Mouse (Mus musculus): ENCODE results near the gene Sesn3. TPM values are rescaled to one million over a fixed set of nuclear protein-coding genes. Genes with fewer than 3 reads are reported as not detected.
A peak's percentile ranks its signal among the peaks of the same experiment; 100 is the strongest.

The Sesn3 gene
- polyA plus RNA-seq, 1 experiment from 2014 or later = 28.5 TPM

DNA sequence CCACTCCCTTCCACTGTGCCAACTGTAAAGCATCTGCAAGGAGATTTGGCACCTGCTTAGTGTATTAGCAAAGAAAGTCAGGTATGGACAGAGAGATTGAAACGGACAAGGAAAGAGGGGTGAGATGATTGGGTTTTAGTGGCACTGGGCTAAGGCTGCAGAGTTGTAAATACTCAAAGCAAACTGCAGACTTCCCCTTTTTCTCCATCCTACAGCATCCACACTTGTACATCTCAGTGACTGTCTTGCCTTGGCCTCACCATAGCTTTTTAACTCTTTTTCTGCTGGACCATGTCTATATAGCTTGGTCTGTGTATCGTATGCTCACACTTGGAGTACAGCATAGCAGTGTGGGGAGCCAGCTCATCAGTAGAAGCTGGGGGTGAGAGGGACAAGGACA lies 75.9 kb downstream of the Sesn3 start:
- WGBS = 76% methylated on average over 2 of the region's 2 CpGs
- no peak overlapping the region for H3K27ac ChIP-seq (replicated peaks; ENCODE audit: low read depth, low read length)
- H3K9ac ChIP-seq (replicated peaks; ENCODE audit: low read length) = no peak overlapping the region
- no peak for DNase-seq
- no peaks in the 10 kb centered on the region for H3K9me3 ChIP-seq (ENCODE audit: control insufficient read depth, low read length)
- ATAC-seq (ENCODE audit: low FRiP score, low TSS enrichment) = no peak
- H3K4me3 ChIP-seq (replicated peaks; ENCODE audit: low read depth, low read length) = no peak overlapping the region
- H3K27me3 ChIP-seq (ENCODE audit: control insufficient read depth, insufficient read depth, low read length) = no peaks in the 10 kb centered on the region
- H3K36me3 ChIP-seq (ENCODE audit: control insufficient read depth, insufficient read depth, low read length) = no peaks in the 10 kb centered on the region
- H3K4me1 ChIP-seq (ENCODE audit: control insufficient read depth, insufficient read depth, low read length) = no peaks in the 10 kb centered on the region
- H3K4me2 ChIP-seq (ENCODE audit: low read length) = no peak overlapping the region

DNA sequence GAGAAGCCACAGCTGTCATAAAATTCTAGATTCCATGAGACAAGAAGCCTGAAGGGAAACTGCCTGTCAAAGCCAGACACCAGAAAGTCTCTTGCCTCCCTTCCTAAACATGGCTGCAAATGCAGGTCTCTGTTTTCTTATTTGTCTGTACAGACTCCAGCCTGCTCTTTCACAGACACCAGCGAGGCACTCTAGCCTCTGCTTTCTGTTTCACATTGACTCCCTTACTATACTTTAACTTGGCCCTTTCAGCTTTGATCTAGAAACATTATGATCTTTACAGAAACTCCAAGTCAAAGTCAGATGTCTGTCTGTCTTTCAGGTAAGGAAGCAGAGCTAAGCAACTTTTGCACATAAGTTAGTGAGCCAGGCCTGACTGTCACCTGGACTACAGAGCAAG lies 77.5 kb downstream of the Sesn3 start:
- Histone ChIP-seq H3K4me1 (ENCODE audit: control insufficient read depth, insufficient read depth, low read length) (no peaks in the 10 kb centered on the region), H3K4me3 (replicated peaks; ENCODE audit: low read depth, low read length) (no peak overlapping the region), H3K9ac (replicated peaks; ENCODE audit: low read length) (no peak overlapping the region), H3K36me3 (ENCODE audit: control insufficient read depth, insufficient read depth, low read length) (no peaks in the 10 kb centered on the region; the same call in 1 of the 2 replicates), H3K4me2 (ENCODE audit: low read length) (no peak overlapping the region), H3K9me3 (ENCODE audit: control insufficient read depth, low read length) (no peaks in the 10 kb centered on the region), H3K27me3 (ENCODE audit: control insufficient read depth, insufficient read depth, low read length) (no peaks in the 10 kb centered on the region), H3K27ac (replicated peaks; ENCODE audit: low read depth, low read length) (no peak overlapping the region)
- WGBS = 83% methylated on average over 1 of the region's 1 CpGs
- DNase-seq (no peak), ATAC-seq (ENCODE audit: low FRiP score, low TSS enrichment) (no peak)

DNA sequence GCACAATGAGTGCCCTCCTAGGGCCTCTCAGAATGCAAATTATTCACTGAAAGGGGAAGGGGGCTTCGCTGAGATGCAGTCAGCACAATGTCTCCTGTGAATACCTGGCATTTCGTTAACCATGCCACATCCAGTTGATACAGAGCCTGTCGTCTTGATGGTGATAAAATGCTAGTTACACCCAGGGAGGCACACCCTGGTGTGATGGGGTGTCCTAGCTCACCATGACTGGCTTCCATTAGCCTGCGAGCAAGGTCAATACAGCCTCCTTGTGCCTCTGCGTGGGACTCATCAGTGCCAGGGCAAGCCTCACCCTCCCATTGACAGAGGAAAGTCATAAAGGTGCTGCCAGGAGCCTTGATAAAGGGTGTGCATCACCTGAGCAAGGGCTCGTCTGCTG lies 80.0 kb downstream of the Sesn3 start:
- Histone ChIP-seq H3K27me3 (ENCODE audit: control insufficient read depth, insufficient read depth, low read length) (no peaks in the 10 kb centered on the region), H3K4me1 (ENCODE audit: control insufficient read depth, insufficient read depth, low read length) (no peaks in the 10 kb centered on the region), H3K9ac (replicated peaks; ENCODE audit: low read length) (no peak overlapping the region), H3K4me3 (replicated peaks; ENCODE audit: low read depth, low read length) (no peak overlapping the region), H3K4me2 (ENCODE audit: low read length) (no peak overlapping the region), H3K36me3 (ENCODE audit: control insufficient read depth, insufficient read depth, low read length) (no peaks in the 10 kb centered on the region; the same call in 1 of the 2 replicates), H3K27ac (replicated peaks; ENCODE audit: low read depth, low read length) (no peak overlapping the region), H3K9me3 (ENCODE audit: control insufficient read depth, low read length) (no peaks in the 10 kb centered on the region)
- DNase-seq = no peak
- 60% methylated on average over 6 of the region's 6 CpGs for WGBS
- ATAC-seq (ENCODE audit: low FRiP score, low TSS enrichment) = no peak

GRCm38 (mm10) chr9:14357033-14357432 lies 82.2 kb downstream of the Sesn3 start:
- no peaks in the 10 kb centered on the region for H3K9me3 ChIP-seq (ENCODE audit: control insufficient read depth, low read length)
- H3K4me1 ChIP-seq (ENCODE audit: control insufficient read depth, insufficient read depth, low read length) = no peaks in the 10 kb centered on the region
- H3K4me2 ChIP-seq (ENCODE audit: low read length) = no peak overlapping the region
- peak; percentile 9 for DNase-seq
- no peak overlapping the region for H3K4me3 ChIP-seq (replicated peaks; ENCODE audit: low read depth, low read length)
- WGBS = 84% methylated on average over 4 of the region's 4 CpGs
- H3K9ac ChIP-seq (replicated peaks; ENCODE audit: low read length) = no peak overlapping the region
- H3K27me3 ChIP-seq (ENCODE audit: control insufficient read depth, insufficient read depth, low read length) = no peaks in the 10 kb centered on the region
- H3K36me3 ChIP-seq (ENCODE audit: control insufficient read depth, insufficient read depth, low read length) = no peaks in the 10 kb centered on the region; the same call in 1 of the 2 replicates
- no peak for ATAC-seq (ENCODE audit: low FRiP score, low TSS enrichment)
- H3K27ac ChIP-seq (replicated peaks; ENCODE audit: low read depth, low read length) = no peak overlapping the region

DNA sequence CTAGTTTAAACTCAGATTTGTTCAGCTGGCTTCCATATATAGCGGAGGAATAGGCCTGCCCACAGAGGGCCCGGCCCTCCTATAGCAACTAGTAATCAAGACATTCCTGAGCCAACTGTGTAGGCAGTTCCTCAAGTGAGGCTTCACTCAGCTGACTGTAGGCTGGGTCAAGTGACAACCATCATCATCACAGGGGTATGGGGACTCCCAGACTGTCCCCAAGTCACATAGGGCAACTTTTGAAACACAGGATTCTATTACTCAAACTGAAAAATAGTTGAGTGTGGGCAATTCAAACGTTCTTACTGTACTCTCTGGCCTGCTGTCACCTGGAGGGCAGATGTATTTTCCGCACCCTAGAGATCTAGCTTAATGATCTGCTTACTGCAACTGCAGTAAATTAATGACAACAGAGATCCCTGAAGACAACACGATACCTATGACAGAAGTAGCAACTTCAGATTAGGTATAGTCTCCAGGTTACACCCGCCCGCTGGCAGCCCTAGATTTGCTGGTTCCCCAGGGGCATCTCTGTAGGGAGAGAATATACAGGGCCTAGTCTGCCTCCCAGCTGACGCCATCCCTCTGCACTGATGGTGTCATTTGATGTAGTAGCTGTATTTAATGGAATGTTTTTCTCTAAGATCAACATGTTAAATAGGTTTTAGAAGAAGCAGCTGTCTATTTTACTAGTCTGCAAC lies 87.4 kb downstream of the Sesn3 start:
- no peaks in the 10 kb centered on the region for H3K9me3 ChIP-seq (ENCODE audit: control insufficient read depth, low read length)
- WGBS = 92% methylated on average over 8 of the region's 8 CpGs
- H3K27ac ChIP-seq (replicated peaks; ENCODE audit: low read depth, low read length) = no peak overlapping the region
- DNase-seq (no peak), ATAC-seq (ENCODE audit: low FRiP score, low TSS enrichment) (no peak)
- no peak overlapping the region for H3K4me2 ChIP-seq (ENCODE audit: low read length)
- H3K4me3 ChIP-seq (replicated peaks; ENCODE audit: low read depth, low read length) = no peak overlapping the region
- no peaks in the 10 kb centered on the region for H3K27me3 ChIP-seq (ENCODE audit: control insufficient read depth, insufficient read depth, low read length)
- no peaks in the 10 kb centered on the region for H3K4me1 ChIP-seq (ENCODE audit: control insufficient read depth, insufficient read depth, low read length)
- no peak overlapping the region for H3K9ac ChIP-seq (replicated peaks; ENCODE audit: low read length)
- H3K36me3 ChIP-seq (ENCODE audit: control insufficient read depth, insufficient read depth, low read length) = no peaks in the 10 kb centered on the region

DNA sequence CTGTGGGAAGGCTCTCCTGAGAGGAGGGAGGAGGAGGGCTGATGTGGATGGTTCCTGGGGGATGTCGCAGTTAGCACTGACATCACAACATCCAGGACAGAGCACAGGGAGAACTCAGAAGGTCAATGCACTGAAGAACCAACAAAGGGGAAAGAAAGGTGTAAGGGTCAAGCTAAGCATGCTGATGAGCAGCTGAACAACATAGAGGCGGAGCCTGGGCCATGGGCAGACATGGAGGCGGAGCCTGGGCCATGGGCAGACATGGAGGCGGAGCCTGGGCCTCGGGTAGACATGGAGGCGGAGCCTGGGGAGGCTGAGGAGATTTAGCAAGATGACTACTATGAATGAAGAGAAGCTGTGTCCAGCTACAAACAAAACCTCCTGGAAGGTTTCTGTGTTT lies 88.7 kb downstream of the Sesn3 start:
- ATAC-seq (ENCODE audit: low FRiP score, low TSS enrichment) = no peak; the same call in 1 of the 2 replicates
- 82% methylated on average over 6 of the region's 6 CpGs for WGBS
- DNase-seq = no peak
- Histone ChIP-seq H3K9ac (replicated peaks; ENCODE audit: low read length) (no peak overlapping the region), H3K9me3 (ENCODE audit: control insufficient read depth, low read length) (no peaks in the 10 kb centered on the region), H3K4me3 (replicated peaks; ENCODE audit: low read depth, low read length) (no peak overlapping the region), H3K27me3 (ENCODE audit: control insufficient read depth, insufficient read depth, low read length) (no peaks in the 10 kb centered on the region), H3K27ac (replicated peaks; ENCODE audit: low read depth, low read length) (no peak overlapping the region), H3K4me1 (ENCODE audit: control insufficient read depth, insufficient read depth, low read length) (no peaks in the 10 kb centered on the region), H3K4me2 (ENCODE audit: low read length) (no peak overlapping the region), H3K36me3 (ENCODE audit: control insufficient read depth, insufficient read depth, low read length) (no peaks in the 10 kb centered on the region)

GRCm38 (mm10) chr9:14364719-14365118 lies 89.9 kb downstream of the Sesn3 start:
- ATAC-seq (ENCODE audit: low FRiP score, low TSS enrichment) (no peak), DNase-seq (no peak)
- Histone ChIP-seq H3K27me3 (ENCODE audit: control insufficient read depth, insufficient read depth, low read length) (no peaks in the 10 kb centered on the region), H3K4me1 (ENCODE audit: control insufficient read depth, insufficient read depth, low read length) (no peaks in the 10 kb centered on the region), H3K36me3 (ENCODE audit: control insufficient read depth, insufficient read depth, low read length) (no peaks in the 10 kb centered on the region), H3K27ac (replicated peaks; ENCODE audit: low read depth, low read length) (no peak overlapping the region), H3K9me3 (ENCODE audit: control insufficient read depth, low read length) (no peaks in the 10 kb centered on the region), H3K4me2 (ENCODE audit: low read length) (no peak overlapping the region), H3K9ac (replicated peaks; ENCODE audit: low read length) (no peak overlapping the region), H3K4me3 (replicated peaks; ENCODE audit: low read depth, low read length) (no peak overlapping the region)
- WGBS = 97% methylated on average over 9 of the region's 9 CpGs

GRCm38 (mm10) chr9:14365481-14366125 lies 90.7 kb downstream of the Sesn3 start:
- Histone ChIP-seq H3K4me3 (replicated peaks; ENCODE audit: low read depth, low read length) (no peak overlapping the region), H3K9ac (replicated peaks; ENCODE audit: low read length) (no peak overlapping the region), H3K36me3 (ENCODE audit: control insufficient read depth, insufficient read depth, low read length) (no peaks in the 10 kb centered on the region), H3K4me2 (ENCODE audit: low read length) (no peak overlapping the region), H3K27ac (replicated peaks; ENCODE audit: low read depth, low read length) (no peak overlapping the region), H3K9me3 (ENCODE audit: control insufficient read depth, low read length) (no peaks in the 10 kb centered on the region), H3K4me1 (ENCODE audit: control insufficient read depth, insufficient read depth, low read length) (no peaks in the 10 kb centered on the region), H3K27me3 (ENCODE audit: control insufficient read depth, insufficient read depth, low read length) (no peaks in the 10 kb centered on the region)
- ATAC-seq (ENCODE audit: low FRiP score, low TSS enrichment) = no peak
- DNase-seq = no peak
- WGBS = 67% methylated on average over 4 of the region's 4 CpGs

GRCm38 (mm10) chr9:14367850-14368249 lies 93.0 kb downstream of the Sesn3 start:
- WGBS = 92% methylated on average over 4 of the region's 4 CpGs
- Histone ChIP-seq H3K9ac (replicated peaks; ENCODE audit: low read length) (no peak overlapping the region), H3K27ac (replicated peaks; ENCODE audit: low read depth, low read length) (no peak overlapping the region), H3K36me3 (ENCODE audit: control insufficient read depth, insufficient read depth, low read length) (no peaks in the 10 kb centered on the region), H3K4me2 (ENCODE audit: low read length) (no peak overlapping the region), H3K4me1 (ENCODE audit: control insufficient read depth, insufficient read depth, low read length) (no peaks in the 10 kb centered on the region), H3K9me3 (ENCODE audit: control insufficient read depth, low read length) (no peaks in the 10 kb centered on the region), H3K4me3 (replicated peaks; ENCODE audit: low read depth, low read length) (no peak overlapping the region), H3K27me3 (ENCODE audit: control insufficient read depth, insufficient read depth, low read length) (no peaks in the 10 kb centered on the region)
- ATAC-seq (ENCODE audit: low FRiP score, low TSS enrichment) = no peak
- no peak for DNase-seq
